Mouse (Mus musculus): ENCODE data around the gene Cdc37l1. TPM values are rescaled to one million over a fixed set of nuclear protein-coding genes. Genes with fewer than 3 reads are reported as not detected.
A peak's percentile ranks its signal among the peaks of the same experiment; 100 is the strongest.

The Cdc37l1 gene
- total and polyA plus RNA-seq, 2 experiments from 2014 or later, result 36.2 to 61.8 TPM

- Histone ChIP-seq H3K27me3 (ENCODE audit: insufficient read depth, low read length) (no peaks in the 10 kb centered on the region), H3K4me3 (ENCODE audit: low read length) (peak overlapping the region; percentile 14), H3K4me1 (ENCODE audit: insufficient read depth, low read length) (no peaks in the 10 kb centered on the region), H3K9me3 (ENCODE audit: low read length) (no peaks in the 10 kb centered on the region), H3K4me2 (ENCODE audit: low read depth, low read length) (peak overlapping the region; percentile 35), H3K27ac (no peak overlapping the region), H3K36me3 (ENCODE audit: insufficient read depth, low read length) (no peaks in the 10 kb centered on the region), H3K9ac (replicated peaks; ENCODE audit: low read length) (no peak overlapping the region)
- ATAC-seq (peak; percentile 31; the same call in 1 of the 2 replicates), DNase-seq (ENCODE audit: low spot score) (peak; percentile 35)
- TF ChIP-seq CTCF (IDR thresholded peaks at IDR 0.05; ENCODE audit: low read depth), result no peak
- WGBS, result 20% methylated on average over 11 of the region's 11 CpGs
Measured at GRCm38 (mm10) chr19:29066981-29067471, 76.9 kb downstream of the Cdc37l1 start.

DNA sequence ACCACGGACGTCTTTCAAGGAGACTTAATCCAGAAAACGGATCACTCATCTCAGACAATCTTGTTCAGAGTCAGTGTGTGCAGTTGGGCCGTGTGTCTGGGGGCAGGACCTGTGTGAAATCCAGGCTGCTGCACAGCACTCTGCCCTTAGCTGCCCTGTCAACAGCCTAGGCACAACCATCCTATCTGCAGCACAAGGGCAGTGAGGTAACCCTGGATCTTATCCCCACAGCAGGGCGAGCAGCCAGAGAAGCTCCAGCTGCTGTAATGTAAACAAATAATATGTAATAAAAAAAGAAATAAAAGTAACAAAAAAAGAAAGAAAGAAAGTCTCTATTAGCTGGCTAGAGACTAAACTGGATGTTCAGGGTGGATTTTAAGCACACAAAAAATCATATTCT is 79.0 kb downstream of the Cdc37l1 start:
- WGBS, result 78% methylated on average over 5 of the region's 5 CpGs
- Histone ChIP-seq H3K27me3 (ENCODE audit: insufficient read depth, low read length) (no peaks in the 10 kb centered on the region), H3K36me3 (ENCODE audit: insufficient read depth, low read length) (no peaks in the 10 kb centered on the region), H3K4me2 (ENCODE audit: low read depth, low read length) (no peak overlapping the region), H3K27ac (no peak overlapping the region), H3K4me1 (ENCODE audit: insufficient read depth, low read length) (no peaks in the 10 kb centered on the region), H3K4me3 (ENCODE audit: low read length) (no peak overlapping the region), H3K9ac (replicated peaks; ENCODE audit: low read length) (no peak overlapping the region), H3K9me3 (ENCODE audit: low read length) (no peaks in the 10 kb centered on the region)
- DNase-seq (ENCODE audit: low spot score) (no peak), ATAC-seq (no peak)
- TF ChIP-seq CTCF (IDR thresholded peaks at IDR 0.05; ENCODE audit: low read depth), result no peak

GRCm38 (mm10) chr19:29074802-29075201 is 84.7 kb downstream of the Cdc37l1 start:
- Histone ChIP-seq H3K9me3 (ENCODE audit: low read length) (no peaks in the 10 kb centered on the region), H3K9ac (replicated peaks; ENCODE audit: low read length) (no peak overlapping the region), H3K4me1 (ENCODE audit: insufficient read depth, low read length) (no peaks in the 10 kb centered on the region), H3K36me3 (ENCODE audit: insufficient read depth, low read length) (no peaks in the 10 kb centered on the region), H3K4me3 (ENCODE audit: low read length) (no peak overlapping the region), H3K27me3 (ENCODE audit: insufficient read depth, low read length) (no peaks in the 10 kb centered on the region), H3K4me2 (ENCODE audit: low read depth, low read length) (no peak overlapping the region), H3K27ac (no peak overlapping the region)
- no peak for TF ChIP-seq CTCF (IDR thresholded peaks at IDR 0.05; ENCODE audit: low read depth)
- no peak for ATAC-seq
- WGBS, result 46% methylated on average over 6 of the region's 6 CpGs
- DNase-seq (ENCODE audit: low spot score), result peak; percentile 27

Other genes starting within 250 kb of the Cdc37l1 start
- gene Slc1a1, start 155.3 kb upstream of the Cdc37l1 start, total RNA-seq (2014; rRNA removed), result 67.3 and 75.1 TPM in 2 replicates
- 45.7 and 49.0 TPM in 2 replicates for gene Slc1a1, start 155.3 kb upstream of the Cdc37l1 start, polyA plus RNA-seq (2015; fragmentation: Nextera tagmentation; extraction: Ambion mirVana)
- gene Plpp6, start 26.4 kb upstream of the Cdc37l1 start, total RNA-seq (2014; rRNA removed), result 20.9 and 21.6 TPM in 2 replicates
- gene Plpp6, start 26.4 kb upstream of the Cdc37l1 start, polyA plus RNA-seq (2015; fragmentation: Nextera tagmentation; extraction: Ambion mirVana), result 13.8 and 14.2 TPM in 2 replicates
- 1.1 and 1.7 TPM in 2 replicates for gene 4430402I18Rik, start 22.6 kb upstream of the Cdc37l1 start, total RNA-seq (2014; rRNA removed)
- 2.4 and 3.0 TPM in 2 replicates for gene 4430402I18Rik, start 22.6 kb upstream of the Cdc37l1 start, polyA plus RNA-seq (2015; fragmentation: Nextera tagmentation; extraction: Ambion mirVana)
- gene Ak3, start 57.6 kb downstream of the Cdc37l1 start, total RNA-seq (2014; rRNA removed), result 86.9 and 90.1 TPM in 2 replicates
- gene Ak3, start 57.6 kb downstream of the Cdc37l1 start, polyA plus RNA-seq (2015; fragmentation: Nextera tagmentation; extraction: Ambion mirVana), result 67.4 and 71.2 TPM in 2 replicates
- gene Rcl1, start 111.0 kb downstream of the Cdc37l1 start, total RNA-seq (2014; rRNA removed), result 16.0 and 18.0 TPM in 2 replicates
- gene Rcl1, start 111.0 kb downstream of the Cdc37l1 start, polyA plus RNA-seq (2015; fragmentation: Nextera tagmentation; extraction: Ambion mirVana), result 33.0 and 33.3 TPM in 2 replicates

All from hindbrain, postnatal 0 days (tissue).